Mouse (Mus musculus) heart, adult 2 months (tissue): Measurements from ENCODE around the gene Ces2c. TPM values are rescaled to one million over a fixed set of nuclear protein-coding genes. Genes with fewer than 3 reads are reported as not detected.
"Not testable (repeated sequence)": the region's sequence is repeated elsewhere in the genome, so short reads cannot be mapped to it uniquely, and the experiment has no call there.

ENCODE experiments used
- DNase-seq, 2 experiments: peaks; one replicate each; pipeline ENCODE4 v3.0.0; 2021
- H3K27ac ChIP-seq: fragments of 200-600 bp; 2 replicates; pipeline ENCODE4 v1.8.1; 2022
- H3K27me3 ChIP-seq: fragments of 200-500 bp; 2 replicates; pipeline ENCODE4 v1.6.1; 2012; ENCODE audit warnings: mild to moderate bottlenecking, low read length, inconsistent platforms, mixed read lengths; ENCODE audit not compliant: control insufficient read depth, insufficient read depth
- H3K36me3 ChIP-seq: fragments of 200-500 bp; 2 replicates; pipeline ENCODE4 v1.6.1; 2012; ENCODE audit warnings: low read length, inconsistent platforms; ENCODE audit not compliant: control insufficient read depth, insufficient read depth
- H3K4me1 ChIP-seq: fragments of 200-500 bp; 2 replicates; pipeline ENCODE4 v1.6.1; 2011; ENCODE audit warnings: low read length; ENCODE audit not compliant: control insufficient read depth, insufficient read depth
- H3K4me3 ChIP-seq: fragments of 200-600 bp; 2 replicates; pipeline ENCODE4 v1.8.1; 2022
- H3K79me2 ChIP-seq: fragments of 200-500 bp; replicated peaks from 2 replicates; pipeline ENCODE4 v1.6.1; 2012; ENCODE audit warnings: mild to moderate bottlenecking, inconsistent platforms, low read length, moderate library complexity, mixed read lengths; ENCODE audit not compliant: control insufficient read depth, insufficient read depth
- H3K9ac ChIP-seq: fragments of 200-500 bp; 2 replicates; pipeline ENCODE4 v1.6.1; 2012; ENCODE audit warnings: low read depth, mild to moderate bottlenecking, control low read depth, inconsistent platforms, low read length, mixed read lengths
- CTCF ChIP-seq: fragments of 200-600 bp; IDR thresholded peaks from 2 replicates; pipeline ENCODE4 v1.8.1; 2022; ENCODE audit warnings: antibody characterized with exemption, mild to moderate bottlenecking, moderate library complexity
- EP300 ChIP-seq: fragments of 200-500 bp; IDR thresholded peaks from 2 replicates; pipeline ENCODE4 v1.6.1; 2011; ENCODE audit warnings: low read depth, low read length, control low read depth; ENCODE audit not compliant: insufficient read depth
- POLR2A ChIP-seq: fragments of 200-500 bp; IDR thresholded peaks from 2 replicates; pipeline ENCODE4 v1.6.1; 2011; ENCODE audit warnings: mild to moderate bottlenecking, low read depth, low read length, control low read depth; ENCODE audit not compliant: insufficient read depth
- WGBS: fragments of 180-500 bp; shearing (Covaris S2); methylation state at CpG from one replicate; pipeline ENCODE4 v1.1.7; 2018; 5-methylcytosine and 5-hydroxymethylcytosine counted together
- intact Hi-C: fragments of 180-260 bp; cut with DNase I; formaldehyde crosslinking; loops from one replicate; pipeline ENCODE4 v1.15.1; 2025
- polyA plus RNA-seq: library from polyadenylated mRNA; depleted of rRNA; stranded (reverse); fragments of >200 nt; gene quantifications from 2 replicates; pipeline ENCODE4 v1.2.3, GENCODE M21; 2012
- total RNA-seq, 2 experiments: library from RNA; stranded (reverse); gene quantifications; 2 replicates each; pipeline ENCODE4 v1.2.3; 2021

Ces2c gene
- total and polyA plus RNA-seq, 3 experiments, result not detected

GRCm38 (mm10) chr8:104828221-104828620 lies 18.6 kb upstream of the Ces2c start:
- no peaks in the 10 kb centered on the region for H3K27me3 ChIP-seq
- no peak for DNase-seq
- 68% methylated on average over 3 of the region's 3 CpGs for WGBS
- no peak for TF ChIP-seq CTCF
- H3K27ac ChIP-seq, result no peak overlapping the region
- no peaks in the 10 kb centered on the region for H3K36me3 ChIP-seq
- H3K9ac ChIP-seq, result no peak overlapping the region
- no peaks in the 10 kb centered on the region for H3K4me1 ChIP-seq
- intact Hi-C loops, result no loop called here
- no peaks in the 10 kb centered on the region for H3K79me2 ChIP-seq
- H3K4me3 ChIP-seq, result no peak overlapping the region

GRCm38 (mm10) chr8:104831440-104831839 lies 15.4 kb upstream of the Ces2c start, which contains the start of gene Ces2b:
Gene Ces2b (plus strand): TSS chr8:104831572.
- intact Hi-C loops, result no loop called here
- no peak for DNase-seq
- H3K9ac ChIP-seq, result no peak within 1 kb of the TSS
- no peaks in the 10 kb centered on the region for H3K4me1 ChIP-seq
- no peaks in the 10 kb centered on the region for H3K27me3 ChIP-seq
- WGBS, result 39% methylated on average over 5 of the region's 5 CpGs
- no peaks in the 10 kb centered on the region for H3K36me3 ChIP-seq
- no peak for TF ChIP-seq EP300
- TF ChIP-seq CTCF, result no peak
- no peak for TF ChIP-seq POLR2A
- no peak within 1 kb of the TSS for H3K27ac ChIP-seq
- H3K79me2 ChIP-seq, result no peaks in the 10 kb centered on the region
- H3K4me3 ChIP-seq, result no peak within 1 kb of the TSS

DNA sequence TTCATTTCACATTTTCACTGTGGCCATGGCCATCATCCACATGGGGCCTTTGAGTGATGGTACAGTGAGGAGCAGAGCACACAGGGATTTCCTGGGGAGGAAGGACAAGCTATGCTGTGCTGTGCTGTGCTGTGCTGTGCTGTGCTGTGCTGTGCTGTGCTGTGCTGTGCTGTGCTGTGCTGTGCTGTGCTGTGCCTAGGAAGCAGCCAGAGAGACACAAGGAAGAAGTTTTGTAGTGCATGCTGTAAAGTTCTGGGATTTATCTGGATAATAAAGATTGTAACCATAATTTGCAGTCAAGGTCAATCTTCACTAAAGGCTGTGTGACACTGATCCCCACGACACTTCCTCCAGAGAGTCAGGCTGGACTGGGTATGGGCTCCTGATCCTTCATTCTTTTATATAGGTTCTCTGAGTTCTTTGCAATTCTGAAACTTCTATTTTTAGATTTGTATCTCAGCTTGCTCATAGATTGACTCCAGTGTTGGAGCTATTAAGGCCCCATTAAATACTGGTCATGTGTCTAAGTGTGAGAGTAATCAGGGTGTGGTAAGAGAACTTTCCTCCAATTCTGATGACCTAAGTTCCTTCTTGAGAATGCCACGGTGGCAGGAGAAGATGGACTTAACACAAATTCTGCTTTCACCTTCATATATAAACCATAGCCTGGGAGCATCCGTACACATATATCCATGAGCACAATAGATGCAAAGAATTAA lies 5.3 kb upstream of the Ces2c start:
- no peak overlapping the region for H3K27ac ChIP-seq
- H3K4me1 ChIP-seq, result no peaks in the 10 kb centered on the region
- intact Hi-C loops, result no loop called here
- H3K27me3 ChIP-seq, result no peaks in the 10 kb centered on the region
- no peak for TF ChIP-seq POLR2A
- no peak for TF ChIP-seq EP300
- TF ChIP-seq CTCF, result no peak
- no peaks in the 10 kb centered on the region for H3K79me2 ChIP-seq
- WGBS, result 75% methylated on average over 3 of the region's 3 CpGs
- no peak for DNase-seq
- H3K9ac ChIP-seq, result no peak overlapping the region
- no peaks in the 10 kb centered on the region for H3K36me3 ChIP-seq
- H3K4me3 ChIP-seq, result no peak overlapping the region

DNA sequence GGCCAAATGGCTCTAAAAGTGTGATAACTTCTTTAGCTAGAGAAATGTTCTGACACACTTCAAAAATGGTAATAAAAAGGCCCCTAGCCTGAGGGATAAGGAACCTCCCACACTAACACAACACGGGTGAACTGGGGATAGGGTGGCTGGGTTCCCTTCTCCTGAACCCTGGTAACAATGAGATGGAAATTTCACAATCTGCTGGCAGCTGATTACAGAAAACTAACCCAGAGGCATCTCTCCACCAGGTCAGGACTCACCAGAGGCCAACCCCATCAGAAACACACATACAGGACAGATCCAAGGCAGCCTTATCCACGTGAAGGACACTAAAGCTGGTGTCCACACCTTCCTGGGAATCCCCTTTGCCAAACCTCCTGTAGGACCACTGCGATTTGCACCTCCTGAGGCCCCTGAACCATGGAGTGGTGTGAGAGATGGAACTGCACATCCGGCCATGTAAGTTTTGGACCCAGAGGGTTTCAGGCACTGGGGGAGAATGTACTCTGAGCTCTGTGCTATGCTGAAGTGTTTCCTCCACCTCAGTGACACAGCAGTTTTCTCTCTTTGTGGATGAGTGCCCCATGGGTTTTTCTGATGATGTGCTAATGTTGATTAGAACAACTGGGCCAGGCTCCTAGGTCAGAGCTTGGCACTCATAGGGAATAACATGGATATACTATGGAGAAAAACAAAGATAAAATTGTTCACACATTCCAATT lies 1.0 kb downstream of the Ces2c start:
- H3K79me2 ChIP-seq, result no peaks in the 10 kb centered on the region
- no peaks in the 10 kb centered on the region for H3K27me3 ChIP-seq
- intact Hi-C loops, result no loop called here
- DNase-seq, result no peak
- H3K9ac ChIP-seq, result no peak overlapping the region
- no peak overlapping the region for H3K27ac ChIP-seq
- no peaks in the 10 kb centered on the region for H3K36me3 ChIP-seq
- 71% methylated on average over 4 of the region's 4 CpGs for WGBS
- no peaks in the 10 kb centered on the region for H3K4me1 ChIP-seq
- TF ChIP-seq POLR2A (no peak), EP300 (no peak)
- no peak overlapping the region for H3K4me3 ChIP-seq

GRCm38 (mm10) chr8:104866844-104867531 lies 20.1 kb downstream of the Ces2c start:
- H3K27ac ChIP-seq, DNase-seq, H3K79me2 ChIP-seq, H3K36me3 ChIP-seq, H3K9ac ChIP-seq, H3K27me3 ChIP-seq, intact Hi-C loops, H3K4me1 ChIP-seq, H3K4me3 ChIP-seq: not testable (repeated sequence)
- WGBS, result no CpG with 5 or more reads among the region's 4 CpGs

DNA sequence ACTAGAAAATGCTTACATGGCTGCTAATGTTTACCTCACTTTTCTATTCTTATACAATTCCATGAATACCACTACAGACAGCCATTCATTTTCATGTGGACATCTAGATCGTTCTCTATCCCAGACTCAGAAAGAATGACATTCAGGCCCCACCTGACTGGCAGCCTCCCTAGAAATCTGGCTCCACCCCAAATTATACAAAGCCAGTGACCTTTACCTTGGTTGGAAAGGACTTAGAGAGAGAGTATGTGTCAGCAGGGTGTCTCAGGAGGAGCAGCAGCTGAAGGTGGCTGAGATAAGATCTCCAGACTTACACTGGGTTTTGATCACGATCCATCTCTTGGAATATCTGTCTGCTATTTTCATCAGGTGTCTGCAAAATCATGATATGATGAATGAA lies 22.0 kb downstream of the Ces2c start:
- H3K4me3 ChIP-seq, DNase-seq, H3K27ac ChIP-seq, H3K9ac ChIP-seq, H3K36me3 ChIP-seq, intact Hi-C loops, H3K27me3 ChIP-seq, H3K4me1 ChIP-seq, H3K79me2 ChIP-seq: not testable (repeated sequence)
- WGBS, result no CpG with 5 or more reads among the region's 2 CpGs

DNA sequence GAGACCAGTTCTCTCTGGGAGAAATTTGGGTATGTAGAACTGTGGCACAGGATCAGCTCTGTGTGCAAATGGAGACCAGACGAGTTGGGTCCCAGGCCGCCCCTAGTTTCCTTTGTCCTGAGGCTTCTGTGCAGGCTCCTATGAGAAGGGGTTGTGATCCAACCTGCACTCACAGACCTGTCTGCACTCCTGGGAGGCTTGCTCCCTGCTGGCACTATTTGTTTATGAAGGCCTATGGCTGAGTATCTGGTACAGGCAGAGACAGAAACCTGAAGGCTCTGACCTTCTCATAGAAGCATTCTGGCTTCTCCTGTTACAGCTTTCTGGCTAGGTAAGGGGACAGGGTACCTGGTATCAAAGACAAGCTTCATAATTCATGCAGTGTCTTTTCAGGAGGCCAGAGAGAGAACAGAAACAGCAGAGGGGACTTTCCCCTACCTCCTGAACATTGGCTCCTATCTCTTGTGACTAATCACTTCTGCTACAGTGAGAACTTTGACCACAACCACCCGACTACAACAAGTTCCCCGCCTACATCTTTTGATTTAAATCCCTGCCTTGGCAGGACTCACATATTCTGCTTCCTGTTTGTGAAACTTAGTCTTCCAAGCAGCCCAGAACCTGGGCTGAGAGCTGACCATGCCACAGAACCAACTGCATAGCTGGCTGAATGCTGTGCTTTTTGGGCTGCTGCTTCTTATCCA lies 39.5 kb downstream of the Ces2c start:
- intact Hi-C loops, H3K79me2 ChIP-seq, H3K36me3 ChIP-seq, H3K9ac ChIP-seq, H3K27ac ChIP-seq, DNase-seq, H3K4me3 ChIP-seq, H3K27me3 ChIP-seq, H3K4me1 ChIP-seq: not testable (repeated sequence)
- WGBS, result no CpG with 5 or more reads among the region's 4 CpGs
